Mouse (Mus musculus) heart, postnatal 0 days (tissue): ENCODE data around the gene Tas1r3.

Experiments
- CTCF ChIP-seq: IDR thresholded peaks from 2 replicates; pipeline ENCODE4 v1.5.1; 2016; ENCODE audit warnings: antibody characterized with exemption, control low read depth, low read depth
- EP300 ChIP-seq: IDR thresholded peaks from 2 replicates; pipeline ENCODE4 v1.6.1; 2016; ENCODE audit warnings: antibody characterized with exemption, low read depth

DNA sequence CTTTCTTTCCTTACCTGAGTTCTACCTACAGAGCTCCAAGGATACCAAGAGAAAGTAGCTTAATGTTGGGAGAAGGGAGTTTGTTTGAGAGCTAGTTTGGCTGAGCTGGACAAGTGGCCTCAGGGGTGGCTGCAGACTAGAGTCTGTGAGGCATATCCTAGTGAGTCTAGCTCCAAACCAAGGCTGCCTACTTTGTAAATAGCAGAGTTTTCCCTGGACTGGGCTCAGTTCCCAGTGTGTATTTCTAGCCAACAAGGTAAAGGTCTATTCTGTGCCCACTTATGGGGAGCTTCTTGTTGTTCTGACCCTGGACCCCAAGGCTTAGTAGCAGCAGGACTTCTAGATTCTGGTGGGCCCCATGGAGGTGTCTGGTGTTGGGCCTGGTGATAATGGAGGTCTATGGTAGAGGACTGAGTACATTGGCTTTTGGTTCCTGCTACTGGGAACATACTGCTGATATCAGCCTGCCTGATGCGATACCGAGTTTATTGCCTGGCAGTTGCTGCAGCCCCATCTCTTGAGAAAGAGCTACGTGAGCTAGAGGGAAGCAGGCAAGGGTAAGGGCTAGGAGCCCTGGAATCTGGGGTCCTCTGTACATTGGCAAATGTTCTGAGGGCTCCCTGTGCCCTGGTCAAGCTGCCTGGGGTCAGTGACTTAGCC is 13.2 kb downstream of the Tas1r3 start:
- TF ChIP-seq CTCF (no peak), EP300 (no peak)
